Mouse (Mus musculus) skeletal muscle tissue, adult 2 months (tissue): Measurements from ENCODE around the gene Hmgcr.

Experiments used
- DNase-seq: peaks from one replicate; pipeline ENCODE4 v3.0.0-alpha.2; 2012; ENCODE audit warnings: low read depth, low spot score

The Hmgcr gene

GRCm38 (mm10) chr13:96670406-96671077 is at the start of gene Hmgcr:
Gene Hmgcr (minus strand): TSS chr13:96670936.
- DNase-seq = peak; percentile 95

DNA sequence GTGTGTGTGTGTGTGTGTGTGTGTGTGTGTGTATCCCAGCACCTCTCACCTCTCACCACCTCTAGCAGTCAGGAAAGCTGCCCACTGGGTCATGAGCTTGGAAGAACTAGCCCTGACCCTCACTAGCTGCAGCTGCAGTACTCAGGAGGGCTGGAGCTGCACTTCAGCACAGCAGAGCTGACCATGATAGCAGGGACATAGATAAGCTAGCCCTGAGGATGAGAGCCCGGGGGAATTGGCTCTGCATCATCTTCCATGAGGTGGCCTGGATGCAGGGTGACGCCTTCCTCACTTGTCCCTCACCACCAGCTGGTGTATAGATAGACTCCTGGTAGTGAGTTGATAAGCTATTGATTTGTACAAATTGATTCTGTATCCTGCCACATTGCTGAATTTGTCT is 49.3 kb upstream of the Hmgcr start:
- no peak for DNase-seq

DNA sequence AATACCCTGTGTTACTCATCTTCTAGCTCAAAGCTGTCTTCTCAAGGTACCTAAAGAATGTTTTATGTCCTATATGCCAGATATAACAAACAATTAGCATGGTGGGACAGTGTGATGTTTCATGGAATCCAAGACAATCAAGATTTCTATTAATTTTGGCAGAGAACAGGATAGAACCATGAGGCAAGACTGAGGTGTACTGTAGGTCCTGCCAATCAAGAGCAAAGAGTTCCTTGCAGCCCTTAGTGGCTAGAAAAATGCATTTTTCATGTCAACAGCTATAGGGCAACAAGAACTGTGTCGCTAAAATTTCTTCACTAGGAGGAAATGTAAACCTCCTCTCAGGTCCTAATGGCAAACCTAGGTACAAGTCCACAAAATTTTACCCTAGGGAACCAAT is 47.1 kb upstream of the Hmgcr start:
- no peak for DNase-seq

DNA sequence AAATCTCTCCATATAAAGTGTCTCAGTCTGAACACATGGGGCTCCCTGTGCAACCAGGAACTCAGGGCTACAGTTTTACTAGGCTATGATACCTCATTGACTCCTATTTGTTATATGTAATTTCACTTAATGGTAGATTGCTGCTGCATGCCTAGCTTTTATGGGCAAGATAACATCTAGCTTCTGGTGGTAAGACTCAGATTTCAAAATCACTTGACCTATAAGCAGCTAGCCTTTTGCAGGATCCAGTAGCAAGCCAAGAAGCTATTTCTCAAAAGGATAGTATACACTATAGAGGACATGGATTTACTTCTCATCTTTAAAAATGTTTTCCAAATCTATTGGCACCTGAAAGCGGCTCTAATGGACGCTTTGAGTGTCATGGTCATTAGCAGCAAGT is 45.6 kb upstream of the Hmgcr start:
- no peak for DNase-seq

DNA sequence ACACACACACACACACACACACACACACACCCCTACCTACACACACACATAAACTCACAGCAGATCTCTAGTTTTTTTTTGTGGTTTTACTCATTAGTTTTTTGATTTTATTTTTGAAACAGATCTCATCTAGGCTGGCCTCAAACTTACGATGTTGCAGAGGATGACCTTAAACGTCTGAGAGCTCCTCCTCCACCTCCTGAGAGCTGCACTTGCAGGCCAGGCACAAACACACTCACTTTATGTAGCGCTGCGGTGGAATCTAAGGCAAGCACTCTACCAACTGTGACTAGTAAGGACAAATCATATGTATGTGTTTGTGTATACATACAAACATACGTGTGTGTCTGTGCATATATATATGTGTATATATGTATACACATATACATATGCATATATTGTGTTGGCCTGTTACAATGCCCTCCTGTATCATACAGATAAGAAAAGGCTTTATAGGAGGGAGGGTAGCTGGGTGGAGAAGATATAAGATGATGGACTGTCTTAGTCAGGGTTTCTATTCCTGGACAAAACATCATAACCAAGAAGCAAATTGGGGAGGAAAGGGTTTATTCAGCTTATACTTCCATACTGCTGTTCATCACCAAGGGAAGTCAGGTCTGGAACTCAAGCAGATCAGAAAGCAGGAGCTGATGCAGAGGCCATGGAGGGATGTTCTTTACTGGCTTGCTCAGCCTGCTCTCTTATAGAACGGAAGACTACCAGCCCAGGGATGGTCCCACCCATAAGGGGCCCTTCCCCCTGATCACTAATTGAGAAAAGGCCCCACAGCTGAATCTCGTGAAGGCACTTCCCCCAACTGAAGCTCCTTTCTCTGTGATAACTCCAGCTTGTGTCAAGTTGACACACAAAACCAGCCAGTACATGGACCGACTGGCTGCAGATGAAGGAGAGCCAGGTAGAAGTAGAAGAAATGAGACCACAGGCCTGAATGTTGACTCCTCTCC is 38.8 kb upstream of the Hmgcr start:
- no peak for DNase-seq

DNA sequence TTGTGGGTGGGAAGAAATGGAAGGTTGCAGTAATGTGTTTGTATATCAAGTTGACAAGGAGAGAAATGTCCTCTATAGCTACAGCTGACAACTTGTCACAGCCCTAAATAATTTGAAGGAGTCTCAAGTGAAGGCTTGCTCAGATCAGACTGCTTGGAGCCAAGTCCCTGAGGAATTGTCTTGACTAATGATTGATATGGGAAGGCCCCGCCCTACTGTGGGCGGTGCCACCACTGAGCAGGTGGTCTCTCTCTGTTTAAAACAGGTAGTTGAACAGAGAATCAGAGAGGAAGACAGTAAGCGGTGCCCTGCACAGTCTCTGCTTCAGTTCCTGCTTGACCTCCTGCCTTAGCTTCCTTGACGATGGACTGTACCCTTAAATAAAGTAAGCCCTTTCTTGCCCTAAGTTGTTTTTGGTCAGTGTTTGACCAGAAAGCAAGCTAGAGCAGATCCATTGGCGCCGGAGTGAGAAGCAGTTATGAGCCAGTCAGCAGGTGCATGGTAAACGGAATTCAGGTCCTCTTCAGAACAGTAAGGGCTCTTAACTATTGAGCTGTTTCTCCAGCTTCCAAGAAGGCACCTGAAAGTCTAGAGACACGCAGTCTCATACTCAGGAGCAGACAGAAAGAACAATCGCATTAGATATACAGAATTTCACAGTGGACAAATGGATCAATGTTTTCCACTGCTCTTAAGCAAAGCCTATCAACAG is 32.0 kb upstream of the Hmgcr start:
- DNase-seq = no peak

DNA sequence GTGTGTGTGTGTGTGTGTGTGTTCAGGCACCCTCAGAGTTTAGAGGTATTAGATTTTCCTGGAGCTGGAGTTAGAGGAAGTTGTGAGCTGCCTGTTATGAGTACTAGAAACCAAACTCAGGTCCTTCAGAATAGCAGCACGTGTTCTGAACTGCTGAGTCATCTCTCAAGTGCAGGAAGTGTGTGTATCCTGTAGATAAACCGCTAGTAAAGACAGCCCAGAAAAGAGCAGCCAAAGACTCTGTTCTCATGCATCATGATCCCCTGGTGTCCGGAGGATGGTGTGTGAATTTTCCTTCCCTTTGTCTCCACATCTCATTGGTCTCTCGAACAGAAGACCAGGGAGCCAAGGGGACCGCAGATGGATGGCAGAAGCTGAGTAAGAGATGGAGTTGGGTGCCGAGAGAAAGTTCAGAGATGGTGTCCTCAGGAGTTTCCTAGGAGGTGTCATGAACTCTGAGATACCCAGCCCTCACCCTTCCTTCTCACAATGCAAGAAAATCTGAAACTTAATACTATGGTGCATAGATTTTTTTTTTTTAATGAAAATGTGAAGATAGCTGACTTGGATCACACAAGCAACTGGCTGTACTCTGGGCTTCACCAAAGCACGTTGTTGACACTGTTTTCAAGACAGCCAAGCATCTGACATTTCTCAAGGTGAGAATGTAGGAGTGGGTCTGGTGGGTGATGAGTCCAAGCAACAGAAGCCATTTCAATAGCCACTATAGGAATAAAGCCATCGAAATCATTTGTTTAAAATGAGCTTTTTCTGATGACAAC is 27.3 kb upstream of the Hmgcr start:
- peak; percentile 6 for DNase-seq

DNA sequence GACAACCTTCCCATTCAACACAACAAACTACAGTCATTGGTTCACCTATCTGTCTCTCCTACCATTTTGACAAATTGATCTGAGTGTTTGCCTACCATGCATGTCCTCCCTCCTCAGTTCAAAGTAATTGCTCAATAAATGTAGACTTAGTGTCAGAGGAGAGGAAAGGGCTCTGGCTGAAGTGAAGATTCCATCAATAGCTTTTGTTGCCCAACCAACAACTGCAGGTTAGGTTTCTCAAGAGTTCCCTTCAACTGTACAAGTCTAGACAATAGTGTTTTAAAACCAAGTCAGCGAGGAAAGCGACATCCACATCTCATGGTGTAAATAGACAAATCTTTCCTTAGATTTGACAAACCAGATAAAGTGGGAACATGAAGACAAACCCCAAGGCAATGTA is 24.7 kb upstream of the Hmgcr start:
- no peak for DNase-seq

- DNase-seq = no peak
Observed at GRCm38 (mm10) chr13:96689901-96690300, 19.2 kb upstream of the Hmgcr start.

- no peak for DNase-seq
Observed at GRCm38 (mm10) chr13:96687261-96687660, 16.5 kb upstream of the Hmgcr start.

DNA sequence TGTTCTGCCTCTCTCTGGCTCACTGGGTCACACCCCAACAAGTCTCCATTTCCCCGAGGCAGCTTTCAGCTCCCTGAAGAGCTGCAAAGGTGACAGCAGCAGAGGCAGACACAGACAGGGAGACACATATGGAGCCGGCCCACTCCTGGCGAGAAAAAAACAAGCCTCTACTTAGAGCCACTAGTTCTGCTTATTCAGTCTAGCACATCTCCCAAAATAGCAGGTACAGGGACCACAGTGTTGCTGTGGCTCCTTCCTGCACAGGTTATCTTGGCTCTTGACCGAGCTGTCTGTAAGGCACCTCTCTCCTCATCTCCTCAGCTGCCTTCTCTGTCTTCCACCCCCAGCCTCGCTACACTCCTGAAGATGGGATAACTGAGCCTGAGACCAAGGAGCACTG is 14.0 kb upstream of the Hmgcr start:
- no peak for DNase-seq

DNA sequence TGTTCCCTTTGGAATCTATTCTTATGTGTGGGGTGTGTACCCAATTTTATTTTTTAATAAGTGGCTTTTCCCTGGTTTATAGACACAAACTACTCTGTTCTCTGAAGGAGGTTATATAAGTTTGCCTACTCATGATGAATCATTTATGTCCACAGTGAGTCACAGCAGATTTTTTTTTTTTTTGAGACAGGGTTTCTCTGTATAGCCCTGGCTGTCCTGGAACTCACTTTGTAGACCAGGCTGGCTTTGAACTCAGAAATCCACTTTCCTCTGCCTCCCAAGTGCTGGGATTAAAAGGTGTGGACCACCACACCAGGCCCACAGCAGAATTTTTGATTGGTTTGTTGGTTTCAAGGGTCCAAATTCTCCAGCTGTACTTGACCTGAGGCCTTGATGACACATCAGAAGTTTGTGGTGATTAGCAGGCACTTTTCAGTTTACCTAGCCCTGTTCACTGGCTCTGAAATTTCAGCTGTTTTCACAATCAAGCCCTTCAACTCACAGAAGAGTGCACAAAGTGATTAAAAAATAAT is 10.4 kb upstream of the Hmgcr start:
- no peak for DNase-seq

- no peak for DNase-seq
Observed at GRCm38 (mm10) chr13:96680163-96681087, 9.7 kb upstream of the Hmgcr start.

DNA sequence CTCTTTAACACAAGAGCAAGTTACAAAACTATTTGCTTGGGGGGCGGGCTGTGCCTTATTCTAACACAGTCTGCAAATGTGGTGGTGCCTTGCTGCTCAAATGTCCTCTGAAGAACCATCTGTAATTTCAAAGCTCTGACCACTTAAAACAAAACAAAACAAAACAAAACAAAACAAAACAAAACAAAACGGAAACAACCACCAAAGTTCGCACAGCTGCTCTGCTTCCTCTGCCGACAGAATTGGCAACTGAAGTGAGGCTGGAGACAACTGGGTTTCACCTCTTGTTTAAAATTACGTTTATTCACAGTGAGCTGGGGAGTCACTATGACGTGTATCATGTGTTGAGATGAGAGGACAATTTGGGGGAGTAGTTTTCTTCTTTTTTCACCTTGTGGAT is 7.9 kb upstream of the Hmgcr start:
- no peak for DNase-seq

GRCm38 (mm10) chr13:96677071-96677470 is 6.3 kb upstream of the Hmgcr start:
- DNase-seq = no peak

- no peak for DNase-seq
Observed at GRCm38 (mm10) chr13:96675756-96676155, 5.0 kb upstream of the Hmgcr start.

DNA sequence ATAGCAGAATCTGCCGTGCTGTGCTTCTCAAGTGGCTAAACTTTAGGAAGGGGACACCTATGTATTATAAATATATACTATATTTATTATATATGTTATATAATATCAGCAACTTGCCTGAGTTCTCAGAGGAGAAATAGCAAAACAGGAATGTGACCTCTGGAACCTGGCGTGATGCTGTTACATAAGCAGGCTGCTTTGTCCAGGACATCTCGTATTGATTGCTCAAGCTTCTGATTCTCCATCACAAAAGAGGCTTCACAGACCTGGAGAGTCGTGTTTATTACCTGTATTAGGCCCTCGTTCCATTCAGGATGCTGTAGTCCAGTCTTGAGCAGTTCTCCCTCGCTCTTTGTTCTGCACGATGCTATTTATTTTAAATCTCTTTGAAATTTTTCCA is 3.1 kb upstream of the Hmgcr start:
- no peak for DNase-seq

GRCm38 (mm10) chr13:96672276-96672675 is 1.5 kb upstream of the Hmgcr start:
- no peak for DNase-seq

DNA sequence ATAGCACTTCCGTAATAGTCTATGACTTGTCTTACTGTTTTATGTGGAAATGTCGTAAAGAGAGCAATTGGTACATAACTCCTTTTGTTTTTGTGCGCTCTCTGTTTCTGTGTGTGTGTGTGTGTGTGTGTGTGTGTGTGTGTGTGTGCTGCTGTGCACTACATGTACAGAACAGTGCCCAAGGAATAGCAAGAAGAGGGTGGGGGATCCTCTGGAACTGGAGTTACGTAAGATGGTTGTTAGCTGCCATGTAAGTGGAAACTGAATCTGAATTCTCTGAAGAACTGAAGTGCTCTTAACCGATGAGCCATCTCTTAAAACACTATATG is 1.1 kb upstream of the Hmgcr start:
- DNase-seq = no peak
